Mouse (Mus musculus): ENCODE data around the gene Alk.

- no peak for TF ChIP-seq CTCF (IDR thresholded peaks at IDR 0.05; ENCODE audit: low read depth)
- no peak for TF ChIP-seq EP300 (IDR thresholded peaks at IDR 0.05; ENCODE audit: low read depth)
These were observed 208.5 kb downstream of the Alk start for GRCm38 (mm10) chr17:72395956-72396355.

Data from liver, postnatal 0 days (tissue).